Mouse (Mus musculus) kidney, adult 2 months (tissue): ENCODE results near the gene Scaper.

Experiments
- CTCF ChIP-seq: fragments of 200-500 bp; conservative IDR thresholded peaks from 2 replicates; pipeline ENCODE4 v1.5.1; 2011; ENCODE audit warnings: low read depth, mild to moderate bottlenecking, control low read depth, low read length, moderate library complexity, mixed read lengths; ENCODE audit not compliant: insufficient read depth, insufficient read length
- POLR2A ChIP-seq: fragments of 200-500 bp; IDR thresholded peaks from one replicate; pipeline ENCODE4 v1.6.1; 2011; ENCODE audit warnings: low read depth, low read length, control low read depth

- no peak for TF ChIP-seq CTCF
- no peak for TF ChIP-seq POLR2A
Observed at GRCm38 (mm10) chr9:55608701-55609531, 329.0 kb downstream of the Scaper start.
